Mouse (Mus musculus) testis, adult 2 months (tissue): ENCODE measurements around the gene Skp1a.

Experiments
- CTCF ChIP-seq: fragments of 200-500 bp; IDR thresholded peaks from 2 replicates; pipeline ENCODE4 v1.5.1; 2012; ENCODE audit warnings: low read depth, mild to moderate bottlenecking, inconsistent platforms, low read length, moderate library complexity; ENCODE audit not compliant: control insufficient read depth, insufficient read depth, insufficient replicate concordance
- POLR2A ChIP-seq: fragments of 200-500 bp; IDR thresholded peaks from 2 replicates; pipeline ENCODE4 v1.6.1; 2012; ENCODE audit warnings: low read depth, mild to moderate bottlenecking, inconsistent platforms, low read length, moderate library complexity; ENCODE audit not compliant: control insufficient read depth

- TF ChIP-seq CTCF (no peak), POLR2A (no peak)
These were observed 9.2 kb downstream of the Skp1a start for GRCm38 (mm10) chr11:52240898-52241542.
